Mouse (Mus musculus) embryonic fibroblast, embryonic 13.5 days (primary cell): ENCODE measurements at regions not wholly inside any gene's neighbourhood (a gene's known extent, or its start where the extent isn't known, plus 50 kb on each side); places are given as distances from the start of the nearest gene placed in this dataset.

Experiments
- H3K27ac ChIP-seq: 2 replicates; pipeline ENCODE4 v1.5.1; 2012; ENCODE audit warnings: low read length, control low read depth, inconsistent platforms; ENCODE audit not compliant: insufficient read depth
- H3K4me1 ChIP-seq: 2 replicates; pipeline ENCODE4 v1.6.1; 2011; ENCODE audit warnings: low read length; ENCODE audit not compliant: control insufficient read depth, insufficient read depth
- H3K4me3 ChIP-seq: 2 replicates; pipeline ENCODE4 v1.5.1; 2011; ENCODE audit warnings: mild to moderate bottlenecking, control low read depth, low read length; ENCODE audit not compliant: insufficient read depth
- CTCF ChIP-seq: IDR thresholded peaks from 2 replicates; pipeline ENCODE4 v1.5.1; 2011; ENCODE audit warnings: mild to moderate bottlenecking, control low read depth, low read length, moderate library complexity, borderline replicate concordance; ENCODE audit not compliant: insufficient read depth
- POLR2A ChIP-seq: IDR thresholded peaks from 2 replicates; pipeline ENCODE4 v1.6.1; 2011; ENCODE audit warnings: low read depth, mild to moderate bottlenecking, control low read depth, low read length, moderate library complexity

DNA sequence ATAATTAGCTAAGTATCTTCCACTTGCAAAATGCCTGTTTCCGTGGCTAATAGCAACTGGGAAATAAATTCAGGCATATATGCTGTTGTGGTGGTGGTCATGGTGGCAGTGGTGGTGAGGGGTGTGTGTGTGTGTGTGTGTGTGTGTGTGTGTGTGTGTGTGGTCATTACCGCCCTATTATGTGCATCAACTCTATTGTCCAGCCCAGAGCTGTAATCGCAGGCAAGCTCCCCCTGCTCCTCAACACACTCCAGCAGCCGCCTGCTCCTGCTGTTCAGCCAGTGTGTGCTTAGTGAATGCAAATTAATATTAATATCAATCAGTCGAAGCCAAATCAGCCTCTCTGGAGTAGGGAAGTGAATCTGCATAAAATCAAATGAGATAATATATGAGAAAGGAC is 152.9 kb upstream of the Zic3 start:
- Histone ChIP-seq H3K4me1 (no peaks in the 10 kb centered on the region), H3K4me3 (no peak overlapping the region), H3K27ac (no peak overlapping the region)
- TF ChIP-seq POLR2A: no peak

DNA sequence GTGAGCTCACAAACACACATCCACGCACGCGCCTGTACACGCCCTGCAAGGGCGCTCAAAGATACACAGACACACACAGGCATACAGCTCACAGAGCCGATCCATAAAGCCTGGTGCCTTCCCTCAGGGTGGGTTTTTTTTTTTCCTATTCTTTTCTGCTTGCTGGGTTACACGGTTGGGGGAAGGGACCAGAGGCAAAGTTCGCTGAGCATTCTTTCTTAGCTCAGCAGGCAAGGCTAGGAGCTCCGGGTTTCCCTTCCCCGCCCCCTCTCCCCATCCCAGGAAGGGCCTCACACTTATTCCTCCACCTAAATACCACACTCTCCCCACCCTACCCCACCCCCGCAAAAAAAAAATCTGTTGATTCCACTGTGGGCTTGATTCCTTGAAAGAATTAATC is 105.8 kb upstream of the Zic3 start:
- TF ChIP-seq POLR2A (no peak), CTCF (no peak)
- Histone ChIP-seq H3K4me1 (no peaks in the 10 kb centered on the region; the same call in 1 of the 2 replicates), H3K4me3 (no peak overlapping the region), H3K27ac (no peak overlapping the region)

DNA sequence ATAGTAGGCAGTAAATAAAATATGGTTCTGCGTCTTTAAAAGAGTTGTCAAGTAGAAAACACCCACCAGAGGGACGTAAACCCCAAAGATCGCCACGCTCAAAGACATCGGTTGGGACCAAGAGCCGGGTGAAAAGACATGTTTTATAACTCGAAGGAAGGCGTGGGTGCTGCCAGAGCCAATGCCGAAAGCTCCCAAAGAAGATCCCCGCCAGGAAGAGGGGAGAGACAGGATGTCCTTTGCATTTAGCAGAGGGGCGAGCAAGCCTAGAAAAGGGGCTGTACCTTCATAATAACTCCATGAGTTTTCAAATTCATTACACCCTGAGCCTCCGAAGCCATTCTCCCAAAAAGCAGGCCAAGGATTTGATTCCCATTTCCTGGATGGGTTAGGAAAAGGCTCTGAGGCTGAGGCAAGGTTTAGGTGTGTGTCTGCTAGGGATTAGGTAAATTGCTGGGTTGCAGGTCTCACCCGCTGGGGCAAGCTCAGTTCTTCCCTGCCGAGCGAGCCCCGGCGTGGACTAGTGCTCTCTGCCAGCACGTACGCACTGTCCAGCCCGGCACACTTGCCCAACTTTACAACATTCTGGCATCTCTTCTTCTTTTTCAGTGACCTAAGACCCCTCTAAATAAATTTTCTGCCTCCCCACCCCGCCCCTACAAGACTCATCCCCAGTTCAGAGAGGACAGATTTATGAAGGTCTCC is 104.9 kb upstream of the Zic3 start:
- no peak overlapping the region for H3K4me3 ChIP-seq
- no peaks in the 10 kb centered on the region; the same call in 1 of the 2 replicates for H3K4me1 ChIP-seq
- TF ChIP-seq CTCF (no peak), POLR2A (no peak)
- H3K27ac ChIP-seq: no peak overlapping the region

DNA sequence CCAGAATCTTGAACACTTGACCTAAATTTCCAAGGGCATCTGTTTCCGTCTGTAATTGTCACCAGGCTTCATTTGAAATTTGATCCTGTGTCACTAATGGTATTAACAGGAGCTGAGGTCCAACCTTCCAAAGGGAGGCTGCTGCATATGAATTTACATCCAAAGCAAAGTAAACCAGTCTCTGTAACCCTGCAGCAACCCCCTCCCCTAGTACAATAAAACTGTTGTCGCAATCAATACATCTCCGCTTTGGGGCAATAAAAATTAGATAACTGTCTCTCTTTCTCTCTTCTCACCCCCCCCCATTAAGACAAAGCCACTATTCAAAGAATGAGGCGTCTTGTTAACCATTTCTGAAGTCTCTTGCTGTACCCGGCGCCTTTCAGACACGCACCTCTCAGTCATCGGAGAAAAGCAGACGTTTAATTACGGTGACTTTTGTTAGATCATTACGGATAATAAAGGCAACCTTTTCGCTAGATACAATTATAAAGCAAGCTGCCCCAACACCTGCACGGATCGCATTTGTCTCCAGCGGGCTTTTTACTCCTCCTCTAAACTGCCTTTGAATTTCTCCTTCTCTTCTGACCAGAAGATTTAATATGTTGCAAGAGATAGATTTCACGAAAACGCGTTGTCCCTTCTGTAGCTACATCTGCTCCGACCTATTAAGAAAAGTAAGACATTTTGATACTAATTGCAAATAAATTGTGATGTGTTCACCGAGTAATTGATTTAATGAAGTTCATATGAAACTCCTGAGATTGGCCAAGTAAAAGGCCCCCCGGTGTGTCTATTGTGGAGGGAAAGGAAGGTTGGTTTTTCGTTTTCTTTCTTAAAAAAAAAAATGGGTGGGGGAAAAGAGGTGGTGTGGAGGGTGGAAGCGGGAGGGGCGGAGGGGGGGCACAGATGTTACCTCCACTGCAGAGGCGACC is 104.1 kb upstream of the Zic3 start:
- Histone ChIP-seq H3K4me3 (no peak overlapping the region), H3K4me1 (no peaks in the 10 kb centered on the region; the same call in 1 of the 2 replicates), H3K27ac (no peak overlapping the region)
- TF ChIP-seq POLR2A: no peak
- no peak for TF ChIP-seq CTCF

DNA sequence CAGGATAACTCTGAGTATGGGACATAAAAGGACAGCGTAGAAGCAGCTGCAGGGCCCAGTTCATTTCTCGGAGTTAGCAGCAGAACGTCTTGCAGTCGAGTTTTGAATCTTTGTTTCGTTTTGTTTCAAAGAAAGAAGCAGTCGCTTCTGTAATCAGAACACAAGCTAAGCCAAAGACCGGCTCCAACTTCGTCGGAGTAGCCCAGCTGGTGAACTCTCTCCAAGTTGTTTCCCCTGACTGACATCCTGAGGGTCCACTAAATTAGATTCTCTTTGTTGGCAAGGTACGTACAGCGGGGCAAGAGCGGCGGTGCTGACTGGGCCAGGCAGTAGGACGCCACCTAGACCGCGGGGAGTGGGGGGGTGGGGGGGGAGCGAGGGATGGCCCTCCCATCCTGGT is 102.6 kb upstream of the Zic3 start:
- TF ChIP-seq CTCF (no peak), POLR2A (no peak)
- Histone ChIP-seq H3K4me1 (no peaks in the 10 kb centered on the region; the same call in 1 of the 2 replicates), H3K27ac (no peak overlapping the region), H3K4me3 (peak overlapping the region; percentile 42)

DNA sequence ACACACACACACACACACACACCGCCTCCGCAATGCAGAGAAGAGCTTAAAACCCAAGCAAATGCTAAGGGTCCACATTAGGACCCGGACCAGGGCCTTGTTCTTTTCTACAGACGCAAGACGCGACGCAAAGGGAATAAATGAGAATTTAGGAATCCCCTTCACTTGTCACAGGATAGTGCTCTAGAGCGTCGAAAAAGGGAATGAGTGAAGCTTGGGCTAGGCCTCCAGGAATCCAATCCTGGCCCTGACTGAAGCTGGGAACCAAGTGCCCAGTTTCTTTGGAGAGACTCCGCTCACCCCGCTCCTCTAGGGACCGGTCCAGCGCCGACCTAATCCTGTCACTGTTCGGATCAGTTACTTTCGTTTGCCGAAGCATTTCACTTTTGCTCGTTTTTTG is 102.1 kb upstream of the Zic3 start:
- TF ChIP-seq POLR2A (no peak), CTCF (no peak)
- Histone ChIP-seq H3K4me1 (no peaks in the 10 kb centered on the region; the same call in 1 of the 2 replicates), H3K27ac (no peak overlapping the region), H3K4me3 (no peak overlapping the region)

DNA sequence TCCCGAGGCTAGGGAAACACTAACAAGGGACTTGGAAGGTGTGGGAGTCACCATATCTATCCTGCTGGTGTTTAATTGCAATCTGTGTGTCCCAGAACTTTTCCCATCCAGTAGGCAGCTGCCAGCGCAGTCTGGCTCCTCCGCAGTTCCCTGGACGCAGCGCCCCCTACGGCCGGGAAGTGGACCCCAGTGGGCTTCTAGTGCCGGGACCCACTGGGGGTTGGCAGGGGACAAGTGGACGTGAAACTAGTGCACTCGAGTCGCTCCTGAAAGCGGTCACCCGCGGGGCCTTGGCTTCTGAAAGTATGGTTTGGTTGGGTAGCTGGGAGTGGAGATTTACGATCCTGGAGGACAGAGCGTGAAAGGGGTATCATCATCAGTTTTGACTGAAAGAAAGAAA is 101.2 kb upstream of the Zic3 start:
- Histone ChIP-seq H3K4me3 (no peak overlapping the region), H3K27ac (no peak overlapping the region), H3K4me1 (no peaks in the 10 kb centered on the region; the same call in 1 of the 2 replicates)
- no peak for TF ChIP-seq CTCF
- TF ChIP-seq POLR2A: no peak

DNA sequence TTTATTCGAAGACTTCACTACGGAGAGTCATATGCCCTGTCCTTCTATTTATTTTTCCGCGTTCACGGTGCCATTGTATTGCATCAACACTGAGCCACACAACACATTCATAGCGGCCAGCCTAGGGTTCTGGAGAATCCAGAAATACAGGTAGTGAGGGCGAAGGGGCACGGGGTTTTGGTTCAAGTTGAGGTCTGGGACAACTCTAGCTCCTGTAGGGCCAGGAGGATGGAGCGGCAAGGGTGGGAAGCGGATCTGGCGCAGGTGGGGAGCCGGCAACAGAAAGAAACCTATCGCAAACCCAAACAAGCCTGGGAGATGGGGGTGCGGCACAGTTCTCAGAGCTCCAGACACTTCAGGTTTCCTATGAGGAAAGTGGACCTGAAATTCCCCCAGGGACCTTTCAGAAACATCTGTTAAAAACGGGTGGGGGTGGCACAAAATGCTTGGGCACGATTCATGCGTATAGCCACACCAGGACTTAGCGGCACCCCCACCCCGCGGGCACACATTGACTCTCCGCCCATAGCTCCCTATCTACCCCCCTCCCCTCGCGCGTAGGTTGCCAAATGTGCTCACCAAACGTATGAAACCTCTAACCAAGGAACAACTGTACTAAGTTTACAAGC is 100.6 kb upstream of the Zic3 start:
- Histone ChIP-seq H3K4me1 (no peaks in the 10 kb centered on the region; the same call in 1 of the 2 replicates), H3K27ac (no peak overlapping the region), H3K4me3 (no peak overlapping the region)
- TF ChIP-seq POLR2A: no peak
- TF ChIP-seq CTCF: no peak

DNA sequence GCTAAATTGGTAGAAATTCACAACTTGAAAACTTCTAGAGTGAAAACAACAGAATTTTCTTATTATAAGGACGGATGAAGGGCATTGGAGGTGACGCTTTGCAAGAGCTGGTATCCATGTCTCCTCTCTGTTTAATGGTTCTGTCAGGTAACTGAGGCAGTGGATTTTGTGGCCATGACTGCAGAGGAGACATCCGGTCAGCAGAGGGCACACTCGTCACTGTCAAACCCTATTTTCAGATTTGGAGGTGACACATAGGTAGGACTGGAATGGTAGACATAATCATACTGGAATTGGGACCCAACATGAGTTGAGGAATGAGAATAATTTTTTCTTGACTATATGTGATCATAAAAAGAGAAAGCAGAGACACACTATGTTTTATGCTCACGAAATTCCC is 98.7 kb upstream of the Zic3 start:
- Histone ChIP-seq H3K4me1 (no peaks in the 10 kb centered on the region; the same call in 1 of the 2 replicates), H3K27ac (no peak overlapping the region), H3K4me3 (no peak overlapping the region)
- no peak for TF ChIP-seq POLR2A
- peak; percentile 49; the same call in 1 of the 2 replicates for TF ChIP-seq CTCF
